Mouse (Mus musculus) E14TG2a.4 (cell line): ENCODE results near the gene Prom1.

Experiments
- CTCF ChIP-seq: conservative IDR thresholded peaks from 2 replicates; pipeline ENCODE4 v1.5.1; 2014; ENCODE audit warnings: low read length
- NANOG ChIP-seq: IDR thresholded peaks from 2 replicates; pipeline ENCODE4 v1.6.1; 2014; ENCODE audit warnings: borderline replicate concordance, low read length, mixed read lengths
- POU5F1 ChIP-seq: IDR thresholded peaks from 2 replicates; pipeline ENCODE4 v1.6.1; 2014; ENCODE audit warnings: low read length, borderline replicate concordance

DNA sequence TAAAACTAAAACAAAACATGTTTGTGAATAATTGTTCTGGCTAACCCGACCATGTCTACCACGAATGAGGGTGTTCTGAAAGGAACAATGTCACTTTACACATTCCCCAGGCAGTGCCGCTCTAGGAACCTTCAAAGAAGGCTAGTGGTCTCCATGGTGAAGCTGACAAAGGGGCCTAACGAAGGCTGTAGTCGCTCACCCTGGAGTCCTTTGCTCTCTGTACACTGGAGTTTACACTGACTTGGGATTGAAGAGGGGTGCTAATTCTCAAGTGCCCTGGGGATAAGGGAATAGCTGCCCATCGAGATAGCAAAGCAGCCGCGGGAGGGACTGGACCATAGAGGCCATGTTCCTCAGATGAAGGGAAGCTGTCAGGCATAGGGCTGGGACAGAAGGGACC, 2.9 kb upstream of the Prom1 start:
- no peak for TF ChIP-seq CTCF
- no peak for TF ChIP-seq POU5F1
- TF ChIP-seq NANOG: no peak
